Mouse (Mus musculus) forebrain, embryonic 14.5 days (tissue): ENCODE measurements around the gene Dvl2. TPM values are rescaled to one million over a fixed set of nuclear protein-coding genes. Genes with fewer than 3 reads are reported as not detected.

Source experiments
- ATAC-seq: fragments of 200-750 bp; cut with Nextera tagmentation; 2 replicates; pipeline ENCODE4 v1.8.0; 2017; ENCODE audit warnings: mild to moderate bottlenecking, moderate library complexity
- DNase-seq: peaks from one replicate; pipeline ENCODE4 v3.0.0-alpha.2; 2015; ENCODE audit warnings: low spot score
- H3K27ac ChIP-seq: fragments of 300-500 bp; sonication (generic); 2 replicates; pipeline ENCODE4 v1.5.1; 2014; ENCODE audit warnings: low read depth, mild to moderate bottlenecking, control low read depth, low read length, moderate library complexity
- H3K27me3 ChIP-seq: fragments of 300-500 bp; sonication (generic); replicated peaks from 2 replicates; pipeline ENCODE4 v1.6.1; 2014; ENCODE audit warnings: low read length, control low read depth, mixed read lengths; ENCODE audit not compliant: control insufficient read depth, insufficient read depth
- H3K36me3 ChIP-seq: fragments of 300-500 bp; sonication (generic); 2 replicates; pipeline ENCODE4 v1.6.1; 2014; ENCODE audit warnings: low read length, control low read depth; ENCODE audit not compliant: control insufficient read depth, insufficient read depth
- H3K4me1 ChIP-seq: fragments of 300-500 bp; sonication (generic); 2 replicates; pipeline ENCODE4 v1.6.1; 2014; ENCODE audit warnings: antibody characterized with exemption, low read length, control low read depth; ENCODE audit not compliant: control insufficient read depth, insufficient read depth
- H3K4me2 ChIP-seq: fragments of 300-500 bp; sonication (generic); 2 replicates; pipeline ENCODE4 v1.6.1; 2014; ENCODE audit warnings: mild to moderate bottlenecking, control low read depth, low read length
- H3K4me3 ChIP-seq: fragments of 300-500 bp; sonication (generic); 2 replicates; pipeline ENCODE4 v1.5.1; 2014; ENCODE audit warnings: low read depth, low read length, control low read depth
- H3K9ac ChIP-seq: fragments of 300-500 bp; sonication (generic); 2 replicates; pipeline ENCODE4 v1.6.1; 2014; ENCODE audit warnings: mild to moderate bottlenecking, low read length, control low read depth, moderate library complexity
- H3K9me3 ChIP-seq: fragments of 300-500 bp; sonication (generic); replicated peaks from 2 replicates; pipeline ENCODE4 v1.6.1; 2016; ENCODE audit warnings: low read length, control low read depth, mixed read lengths; ENCODE audit not compliant: control insufficient read depth
- WGBS: fragments of 180-500 bp; shearing (Covaris S2); extraction: QIAGEN DNeasy Blood & Tissue Kit; methylation state at CpG from one replicate; pipeline ENCODE4 v1.1.7; 2014; 5-methylcytosine and 5-hydroxymethylcytosine counted together
- polyA plus RNA-seq: library from polyadenylated mRNA; unstranded; fragments of >200 nt; fragmentation: Nextera tagmentation; extraction: Ambion mirVana; gene quantifications from 2 replicates; pipeline ENCODE4 v1.2.1, GENCODE M21; 2014

The Dvl2 gene
- polyA plus RNA-seq, 1 experiment from 2014 or later = 19.7 TPM

GRCm38 (mm10) chr11:69998567-69999491 lies 1.6 kb upstream of the Dvl2 start:
- H3K9me3 ChIP-seq = no peaks in the 10 kb centered on the region
- ATAC-seq (no peak), DNase-seq (no peak)
- H3K36me3 ChIP-seq = peaks cover 36% of the 10 kb centered on the region
- peaks cover 31% of the 10 kb centered on the region for H3K4me1 ChIP-seq
- H3K27ac ChIP-seq = no peak overlapping the region
- no peaks in the 10 kb centered on the region for H3K27me3 ChIP-seq
- no peak overlapping the region for H3K4me2 ChIP-seq
- 92% methylated on average over 27 of the region's 27 CpGs for WGBS
- no peak overlapping the region for H3K9ac ChIP-seq
- H3K4me3 ChIP-seq = 0 out of 2 replicates have a peak overlapping the region, but pooled peaks have one; percentile 2

DNA sequence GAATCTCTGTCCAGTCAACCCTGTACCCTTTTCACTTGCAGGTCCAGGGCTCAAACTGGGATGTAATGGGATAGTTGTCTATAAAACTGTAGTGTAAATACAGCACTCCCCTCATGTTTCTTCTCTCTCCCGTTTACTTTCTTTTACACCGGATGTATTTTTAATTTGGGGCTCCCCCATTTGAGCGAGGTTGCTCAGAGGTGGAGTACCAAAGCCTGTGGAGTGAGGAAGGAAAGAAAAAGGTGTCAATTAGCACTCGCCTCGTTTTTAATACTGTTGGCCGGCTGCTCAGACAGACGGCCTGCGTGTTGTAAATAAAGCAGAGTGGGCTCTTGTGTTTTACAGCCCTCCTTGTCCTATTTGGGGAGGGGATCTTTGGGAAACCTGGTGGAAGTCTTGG lies 729 bp upstream of the Dvl2 start:
- DNase-seq (no peak), ATAC-seq (no peak)
- 78% methylated on average over 8 of the region's 8 CpGs for WGBS
- Histone ChIP-seq H3K27ac (no peak overlapping the region), H3K4me1 (peaks cover 31% of the 10 kb centered on the region), H3K36me3 (peaks cover 31% of the 10 kb centered on the region), H3K4me3 (0 out of 2 replicates have a peak overlapping the region, but pooled peaks have one; percentile 66), H3K9me3 (no peaks in the 10 kb centered on the region), H3K27me3 (no peaks in the 10 kb centered on the region), H3K4me2 (no peak overlapping the region), H3K9ac (no peak overlapping the region)

DNA sequence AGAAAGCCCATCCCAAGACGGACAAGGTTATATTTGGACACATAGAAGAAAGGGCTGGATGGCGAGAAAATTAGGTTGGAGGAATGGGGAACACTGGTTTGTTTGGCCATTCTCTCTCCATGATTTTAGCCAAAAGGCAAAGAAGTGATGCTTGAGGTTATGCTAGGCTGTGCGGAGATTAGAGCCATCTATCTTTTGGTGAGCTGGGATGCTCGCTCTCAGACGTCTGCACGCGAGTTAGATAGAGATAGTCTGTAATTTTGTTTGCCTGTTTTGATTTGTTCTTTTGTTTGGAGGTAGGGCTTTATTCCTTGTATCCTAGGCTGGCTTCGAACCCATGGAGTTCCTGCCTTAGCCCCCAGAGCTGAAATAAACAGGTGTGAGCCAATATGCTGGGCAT lies 764 bp downstream of the Dvl2 start:
- ATAC-seq = no peak
- no peaks in the 10 kb centered on the region for H3K27me3 ChIP-seq
- H3K9ac ChIP-seq = peak overlapping the region; percentile 82
- H3K36me3 ChIP-seq = peaks cover 45% of the 10 kb centered on the region
- H3K4me2 ChIP-seq = peak overlapping the region; percentile 85
- peak overlapping the region; percentile 94; the same call in 1 of the 2 replicates for H3K27ac ChIP-seq
- 11% methylated on average over 8 of the region's 8 CpGs for WGBS
- H3K4me3 ChIP-seq = peak overlapping the region; percentile 66
- DNase-seq = no peak
- peaks cover 29% of the 10 kb centered on the region for H3K4me1 ChIP-seq
- no peaks in the 10 kb centered on the region for H3K9me3 ChIP-seq

GRCm38 (mm10) chr11:70001865-70002264 lies 1.5 kb downstream of the Dvl2 start:
- peak overlapping the region; percentile 82 for H3K9ac ChIP-seq
- no peaks in the 10 kb centered on the region for H3K9me3 ChIP-seq
- peak; percentile 66 for DNase-seq
- H3K36me3 ChIP-seq = peaks cover 52% of the 10 kb centered on the region
- peaks cover 29% of the 10 kb centered on the region for H3K4me1 ChIP-seq
- no peak for ATAC-seq
- no peaks in the 10 kb centered on the region for H3K27me3 ChIP-seq
- peak overlapping the region; percentile 66 for H3K4me3 ChIP-seq
- no peak overlapping the region for H3K27ac ChIP-seq
- peak overlapping the region; percentile 85 for H3K4me2 ChIP-seq

- H3K4me1 ChIP-seq = peaks cover 28% of the 10 kb centered on the region
- WGBS = 91% methylated on average over 2 of the region's 2 CpGs
- no peak overlapping the region for H3K27ac ChIP-seq
Observed at GRCm38 (mm10) chr11:70002471-70002870, 2.1 kb downstream of the Dvl2 start.

GRCm38 (mm10) chr11:70005521-70005920 lies 5.1 kb downstream of the Dvl2 start:
- Histone ChIP-seq H3K27ac (no peak overlapping the region), H3K9ac (no peak overlapping the region), H3K4me2 (no peak overlapping the region), H3K27me3 (no peaks in the 10 kb centered on the region), H3K4me1 (peaks cover 22% of the 10 kb centered on the region), H3K4me3 (no peak overlapping the region), H3K9me3 (no peaks in the 10 kb centered on the region), H3K36me3 (peaks cover 64% of the 10 kb centered on the region)
- DNase-seq (no peak), ATAC-seq (no peak)
- 53% methylated on average over 5 of the region's 5 CpGs for WGBS

More at GRCm38 (mm10) chr11:70002471-70002870, 2.1 kb downstream of the Dvl2 start:
- no peak overlapping the region for H3K9ac ChIP-seq
- 0 out of 2 replicates have a peak overlapping the region, but pooled peaks have one; percentile 66 for H3K4me3 ChIP-seq
- H3K27me3 ChIP-seq = no peaks in the 10 kb centered on the region
- H3K36me3 ChIP-seq = peaks cover 58% of the 10 kb centered on the region
- ATAC-seq (no peak), DNase-seq (no peak)
- H3K4me2 ChIP-seq = peak overlapping the region; percentile 85
- no peaks in the 10 kb centered on the region for H3K9me3 ChIP-seq

GRCm38 (mm10) chr11:70010033-70010432 lies 9.6 kb downstream of the Dvl2 start:
- Histone ChIP-seq H3K4me2 (no peak overlapping the region), H3K9ac (no peak overlapping the region), H3K4me1 (peaks cover 3% of the 10 kb centered on the region; the same call in 1 of the 2 replicates), H3K27ac (no peak overlapping the region), H3K9me3 (no peaks in the 10 kb centered on the region), H3K4me3 (no peak overlapping the region), H3K27me3 (no peaks in the 10 kb centered on the region), H3K36me3 (peaks cover 90% of the 10 kb centered on the region)
- DNase-seq (no peak), ATAC-seq (no peak)
- 92% methylated on average over 6 of the region's 6 CpGs for WGBS

- DNase-seq = no peak
- Histone ChIP-seq H3K36me3 (peaks cover 85% of the 10 kb centered on the region), H3K27ac (no peak overlapping the region), H3K4me2 (no peak overlapping the region), H3K9ac (no peak overlapping the region), H3K4me3 (no peak overlapping the region), H3K27me3 (no peaks in the 10 kb centered on the region), H3K4me1 (peaks cover 3% of the 10 kb centered on the region; the same call in 1 of the 2 replicates), H3K9me3 (no peaks in the 10 kb centered on the region)
- no peak for ATAC-seq
- WGBS = 90% methylated on average over 12 of the region's 12 CpGs
Observed at GRCm38 (mm10) chr11:70010548-70010947, 10.2 kb downstream of the Dvl2 start.

GRCm38 (mm10) chr11:70010961-70011360 lies 10.6 kb downstream of the Dvl2 start:
- Histone ChIP-seq H3K4me3 (no peak overlapping the region), H3K27me3 (no peaks in the 10 kb centered on the region), H3K9me3 (no peaks in the 10 kb centered on the region), H3K9ac (no peak overlapping the region), H3K4me1 (peaks cover 3% of the 10 kb centered on the region; the same call in 1 of the 2 replicates), H3K36me3 (peaks cover 81% of the 10 kb centered on the region), H3K27ac (no peak overlapping the region), H3K4me2 (no peak overlapping the region)
- DNase-seq (no peak), ATAC-seq (no peak)
- 90% methylated on average over 10 of the region's 10 CpGs for WGBS
